Mouse (Mus musculus) R1 (cell line): ENCODE measurements around the gene Jam3.
"Not testable (repeated sequence)": the region's sequence is repeated elsewhere in the genome, so short reads cannot be mapped to it uniquely, and the experiment has no call there.

Experiments used
- DNase-seq: peaks from one replicate; pipeline ENCODE4 v3.0.0-alpha.2; 2018; ENCODE audit warnings: low read depth, low spot score

The Jam3 gene

DNA sequence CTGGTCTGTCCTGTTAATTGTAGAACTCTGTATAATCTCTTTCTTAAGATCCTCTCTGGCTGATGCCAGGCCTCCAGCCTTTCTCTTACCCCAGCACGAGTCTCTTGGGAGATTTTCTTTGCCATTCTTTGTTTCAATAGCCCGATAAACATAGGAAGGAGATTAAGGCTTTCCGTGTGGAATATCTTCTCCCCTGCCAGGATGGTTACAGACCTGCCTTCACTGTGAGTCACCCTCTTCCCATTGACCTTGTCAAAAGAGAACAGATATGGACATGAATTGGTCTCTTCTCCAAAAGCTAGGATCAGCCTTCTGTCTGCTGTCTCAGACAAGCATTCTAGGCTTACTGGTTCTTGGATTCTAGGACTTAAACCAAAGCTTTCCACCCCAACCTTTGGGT lies 15.5 kb upstream of the Jam3 start:
- no peak for DNase-seq

DNA sequence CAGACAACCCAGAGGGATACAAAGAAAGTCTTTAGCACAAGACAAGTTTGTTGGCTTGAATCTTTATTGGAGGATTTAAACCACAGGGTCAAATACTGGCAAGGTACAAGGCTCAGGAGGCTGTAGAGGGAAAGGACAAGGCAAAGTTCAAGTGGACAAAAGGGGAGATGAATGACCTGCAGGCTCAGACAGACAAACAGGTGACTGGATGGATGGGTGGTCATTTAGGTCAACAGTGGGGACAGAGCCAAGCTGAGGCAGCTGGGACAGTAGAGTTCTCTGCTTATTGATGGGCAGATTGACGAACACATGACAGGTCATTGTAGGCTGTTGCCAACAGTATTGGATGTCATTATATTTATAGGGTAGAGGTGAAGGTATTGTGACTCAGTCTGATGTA lies 11.8 kb upstream of the Jam3 start:
- DNase-seq = no peak

DNA sequence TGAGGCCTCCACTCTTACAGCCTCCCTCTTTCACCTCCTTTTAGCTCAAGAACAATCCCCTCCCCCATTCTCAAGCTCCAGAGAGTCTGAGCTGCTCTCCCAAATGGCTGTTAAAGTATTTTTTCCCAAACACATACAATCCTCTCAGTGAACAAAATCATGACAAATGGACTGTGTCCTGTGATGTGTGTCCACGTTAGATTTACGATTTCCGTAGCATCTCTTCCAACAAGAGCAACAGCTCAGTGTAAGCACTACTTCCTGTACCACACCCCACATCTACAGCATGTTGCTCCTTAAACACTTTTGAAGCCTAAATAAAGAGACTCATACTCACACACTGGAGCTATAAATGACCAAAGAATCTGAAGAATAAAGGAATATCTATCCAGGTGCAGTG lies 10.4 kb upstream of the Jam3 start:
- no peak for DNase-seq

DNA sequence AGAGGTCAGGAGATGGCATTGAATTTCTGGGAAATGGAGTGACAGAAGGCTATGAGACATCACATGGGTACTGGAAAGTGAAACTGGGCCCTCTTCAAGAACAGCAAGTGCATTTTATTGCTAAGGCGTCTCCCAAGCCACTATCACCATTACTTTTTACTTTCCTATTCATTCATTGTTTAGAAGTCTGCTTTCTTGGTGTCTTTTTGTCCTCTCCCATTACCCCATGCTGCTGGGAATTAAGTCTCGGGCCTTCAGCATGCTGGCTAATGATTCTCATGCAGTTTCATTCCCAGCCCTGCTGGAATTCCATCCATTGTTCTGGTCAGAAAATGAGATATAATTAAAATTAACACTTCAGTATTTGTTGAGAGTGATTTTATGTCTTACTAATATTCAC lies 9.7 kb upstream of the Jam3 start:
- peak; percentile 70 for DNase-seq

DNA sequence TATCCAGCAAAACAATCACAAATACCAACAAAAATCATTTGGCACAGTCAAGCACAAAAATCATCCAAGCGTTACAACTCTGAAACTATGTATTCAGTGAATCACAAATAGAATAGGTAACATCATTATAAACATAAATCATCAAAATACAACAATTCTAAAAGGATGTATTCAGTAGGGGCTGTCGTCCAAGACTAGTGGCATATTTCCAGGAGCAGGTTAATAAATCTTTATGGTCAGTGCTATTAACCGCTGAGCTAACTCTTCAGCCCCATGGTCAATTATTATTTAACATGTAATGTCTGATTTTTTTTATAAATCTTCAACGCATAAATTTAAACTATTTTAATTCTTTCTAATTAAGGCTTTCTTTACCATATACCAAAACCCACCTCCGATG lies 8.4 kb upstream of the Jam3 start:
- DNase-seq = not testable (repeated sequence)

DNA sequence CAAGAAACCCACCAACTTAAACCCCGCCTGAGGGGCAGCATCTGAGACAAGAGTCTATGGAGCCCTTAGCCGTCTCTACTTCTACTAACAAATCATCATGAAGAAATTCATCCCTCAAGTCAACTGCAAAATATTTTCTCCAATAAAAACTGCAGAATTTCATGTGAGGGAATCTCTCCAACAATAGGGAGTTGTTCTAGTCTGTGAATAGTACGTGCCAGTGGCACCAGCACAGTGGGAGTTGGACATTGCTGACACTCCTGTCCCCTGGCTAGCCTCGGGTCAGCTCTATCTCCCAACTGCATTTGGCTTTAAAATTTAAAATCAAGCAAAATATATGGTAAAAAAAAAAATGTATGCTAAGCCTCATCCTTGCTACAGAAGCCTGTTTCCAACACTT lies 1.4 kb downstream of the Jam3 start:
- no peak for DNase-seq

DNA sequence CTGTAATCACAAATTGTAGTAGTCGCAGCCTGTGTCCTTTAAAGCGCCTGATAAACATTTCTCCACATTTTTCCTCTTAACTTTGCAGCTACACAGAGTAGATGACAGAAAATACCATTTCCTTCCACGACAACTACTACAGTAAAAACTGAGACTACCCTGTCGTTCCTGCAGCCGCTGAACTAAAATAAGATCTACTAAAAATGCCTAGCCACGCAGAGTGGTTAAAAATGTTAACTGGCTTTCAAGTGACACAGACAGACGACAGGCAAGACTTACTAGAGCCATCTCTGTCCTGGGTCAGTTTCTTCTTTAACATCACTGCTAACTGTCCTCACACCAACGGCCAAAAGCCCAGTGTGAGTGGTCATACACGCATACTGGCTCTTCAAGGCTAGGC lies 5.4 kb downstream of the Jam3 start:
- DNase-seq = no peak

DNA sequence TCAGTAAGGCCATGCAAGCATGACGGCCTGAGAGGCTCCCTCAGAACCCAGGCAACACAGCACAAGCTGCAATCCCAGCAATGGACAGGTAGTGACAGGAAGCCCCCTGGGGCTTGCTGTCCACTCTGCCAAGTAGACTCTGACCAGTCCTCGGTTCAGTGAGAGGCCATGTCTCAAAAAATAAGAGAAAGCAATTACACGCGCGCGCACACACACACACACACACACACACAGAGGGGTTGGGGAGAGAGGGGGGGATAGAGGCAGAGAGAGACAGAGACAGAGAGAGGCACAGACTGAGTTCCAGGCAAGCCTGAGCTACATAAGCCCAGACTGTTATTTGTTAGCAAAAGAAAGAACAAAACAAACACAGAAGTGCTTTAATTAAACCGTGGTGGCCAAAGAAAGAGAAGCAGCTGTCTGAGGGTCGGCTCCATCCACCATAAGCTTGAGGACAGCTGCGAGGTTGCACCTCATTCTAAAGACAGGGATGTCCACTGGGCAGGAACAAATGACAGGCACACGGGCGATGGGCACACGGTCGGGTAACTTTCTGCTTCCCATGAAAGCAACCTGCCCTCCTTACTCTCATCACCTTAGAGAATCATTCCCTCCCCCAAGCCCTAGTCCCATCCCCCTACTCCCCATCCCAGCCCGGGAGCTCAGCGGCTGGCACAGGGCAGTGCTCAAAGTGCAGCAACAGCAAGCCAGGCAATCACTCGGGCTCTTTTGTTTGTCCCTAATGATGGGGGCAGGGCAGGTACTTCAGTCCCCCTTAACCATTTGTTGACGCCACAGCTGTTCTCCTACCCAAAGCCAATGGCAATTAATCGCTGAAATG lies 6.4 kb downstream of the Jam3 start:
- DNase-seq = no peak

DNA sequence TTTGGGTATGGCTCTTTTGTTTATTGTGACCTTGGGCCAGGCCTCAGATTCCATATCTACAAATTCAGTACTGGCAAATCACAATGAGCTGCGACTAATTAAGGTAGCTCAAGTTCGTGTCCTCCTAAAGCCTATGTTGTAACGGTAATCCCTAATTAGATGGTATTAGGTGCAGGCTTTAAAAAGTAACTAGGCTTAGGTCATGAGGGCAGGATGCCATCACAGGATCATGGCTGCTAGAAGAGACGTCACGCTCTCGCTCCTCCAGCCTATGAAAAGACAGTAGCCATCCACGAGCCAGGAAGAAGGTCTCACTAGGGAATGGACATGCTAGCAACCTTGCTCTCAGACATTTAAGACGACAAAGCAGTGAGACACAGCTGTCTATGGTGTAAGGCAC lies 7.3 kb downstream of the Jam3 start:
- no peak for DNase-seq

DNA sequence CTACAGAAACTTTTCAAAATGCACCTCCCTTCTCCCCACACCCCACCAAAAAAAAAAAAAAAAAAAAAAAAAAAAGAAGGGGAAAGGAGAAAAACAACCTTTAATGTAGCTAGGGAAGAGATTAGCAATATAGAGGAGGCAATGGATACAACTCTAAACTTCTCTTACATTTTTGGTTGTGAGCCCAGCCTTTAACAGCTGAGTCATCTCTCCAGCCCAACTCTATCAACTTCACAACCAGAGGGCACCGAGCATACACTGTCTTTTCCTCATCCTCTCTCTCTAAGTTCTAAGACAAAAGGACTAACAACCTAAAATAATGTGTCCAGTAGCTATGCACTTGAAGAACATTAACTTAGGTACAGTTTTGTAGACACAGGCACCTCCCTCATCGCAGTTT lies 8.4 kb downstream of the Jam3 start:
- no peak for DNase-seq

DNA sequence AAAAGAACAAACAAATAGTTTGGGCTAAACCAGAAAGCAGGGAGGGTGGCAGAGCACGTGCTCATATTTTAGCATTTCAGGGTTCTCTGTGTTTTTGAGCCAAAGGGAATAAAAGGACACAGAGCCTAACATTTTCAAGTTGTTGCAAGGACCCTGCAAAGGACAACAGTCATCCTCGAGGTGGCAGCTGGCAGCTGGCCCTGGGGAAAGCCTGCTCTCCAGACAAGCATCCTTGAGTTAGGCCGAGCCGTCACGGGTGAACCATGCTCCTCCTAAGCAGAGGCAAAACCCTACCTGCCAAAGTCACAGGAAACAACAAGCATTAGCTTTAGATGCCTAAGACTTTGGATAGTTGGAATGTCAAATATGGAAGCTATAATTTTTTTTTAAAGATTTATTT lies 10.2 kb downstream of the Jam3 start:
- DNase-seq = no peak

DNA sequence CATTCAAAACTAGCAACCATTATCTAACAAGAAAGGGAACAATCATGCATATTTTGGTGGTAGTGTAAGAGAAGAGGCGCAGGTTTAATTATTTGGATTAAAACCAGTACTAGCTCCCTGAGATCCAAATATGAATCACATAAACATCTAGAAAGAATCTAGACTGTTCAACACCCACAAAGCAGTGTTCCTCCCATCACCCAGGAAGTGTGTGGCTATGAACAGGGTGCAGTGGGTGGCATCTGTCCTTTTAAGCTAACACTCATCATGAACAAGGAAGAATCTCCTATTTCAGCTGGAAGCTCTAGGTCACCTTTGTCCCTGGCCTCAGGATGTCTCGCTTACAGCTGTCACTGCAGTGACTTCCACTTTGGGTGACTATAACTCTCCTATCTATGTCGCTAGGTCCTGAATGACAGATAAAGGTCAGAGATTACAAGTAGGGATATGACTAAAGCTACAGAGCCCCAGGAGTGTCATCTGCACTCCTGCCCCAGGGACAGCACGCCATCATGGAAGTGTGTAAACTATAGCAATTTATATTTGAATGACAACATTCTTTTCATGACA lies 10.9 kb downstream of the Jam3 start:
- no peak for DNase-seq

DNA sequence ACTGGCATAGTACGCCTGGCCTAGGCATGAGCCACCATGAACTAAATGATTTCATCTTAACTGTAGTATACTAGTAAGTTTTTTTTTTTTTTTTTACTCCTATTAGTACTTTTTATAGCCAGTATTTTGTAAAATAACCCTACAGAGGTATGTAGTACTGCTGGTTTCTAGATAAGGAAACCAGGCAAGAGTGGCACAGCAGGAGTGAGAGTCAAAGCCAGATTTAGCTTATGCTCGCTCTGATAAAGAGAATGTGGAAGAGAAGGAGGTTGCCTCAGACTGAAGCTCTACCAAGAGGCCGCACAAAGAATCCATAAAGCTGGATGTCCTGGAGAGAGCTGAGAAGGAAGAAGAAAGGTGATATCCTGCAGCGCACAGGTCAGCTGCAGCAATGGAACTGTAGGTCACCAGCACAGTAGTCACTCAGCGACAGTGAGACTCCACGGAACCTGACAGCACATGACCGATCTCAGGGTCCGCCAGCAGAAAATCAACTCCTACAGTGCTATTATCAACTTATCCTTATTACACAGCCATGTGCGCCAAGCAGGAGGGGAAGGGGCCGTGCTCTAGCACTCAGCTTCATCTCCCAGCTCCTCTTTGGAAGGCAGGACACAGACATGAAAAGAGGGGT lies 14.7 kb downstream of the Jam3 start:
- no peak for DNase-seq

DNA sequence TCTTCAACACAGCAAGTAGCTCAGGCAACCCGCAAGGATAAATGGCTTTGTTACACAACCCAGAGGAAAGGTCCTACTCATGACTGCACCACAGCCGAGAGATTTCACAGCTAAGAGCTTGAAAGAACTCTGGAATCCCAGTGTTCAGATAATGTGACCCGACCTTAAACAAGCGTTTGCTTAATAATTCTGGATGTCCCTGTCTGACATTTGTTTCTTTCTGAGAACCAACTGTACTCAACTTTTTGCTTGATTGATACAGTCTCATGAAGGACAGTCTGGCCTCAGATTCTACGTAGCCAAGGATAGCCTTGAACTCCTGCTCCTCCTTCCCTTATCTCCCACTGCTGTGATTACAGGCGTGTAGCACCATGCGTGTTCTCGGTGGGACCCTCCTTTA lies 18.6 kb downstream of the Jam3 start:
- DNase-seq = no peak

DNA sequence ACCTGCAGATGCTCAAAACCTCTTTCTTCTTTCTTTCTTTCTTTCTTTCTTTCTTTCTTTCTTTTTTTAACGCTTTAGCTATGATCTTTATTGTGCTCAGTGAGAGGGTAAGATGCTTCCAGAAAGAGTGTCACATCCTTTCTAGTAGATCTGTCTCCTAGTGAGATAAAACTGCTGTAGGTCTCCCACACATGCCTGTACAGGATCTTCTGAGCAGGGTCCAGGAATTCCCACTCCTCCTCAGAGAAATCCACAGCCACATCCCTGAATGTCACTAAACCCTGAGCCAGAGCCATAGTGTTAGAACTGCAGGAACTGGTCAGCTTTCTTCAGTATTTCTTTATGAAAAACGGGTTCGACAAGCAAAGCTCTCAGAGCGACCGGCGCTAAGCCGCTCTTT lies 19.8 kb downstream of the Jam3 start:
- DNase-seq = no peak

DNA sequence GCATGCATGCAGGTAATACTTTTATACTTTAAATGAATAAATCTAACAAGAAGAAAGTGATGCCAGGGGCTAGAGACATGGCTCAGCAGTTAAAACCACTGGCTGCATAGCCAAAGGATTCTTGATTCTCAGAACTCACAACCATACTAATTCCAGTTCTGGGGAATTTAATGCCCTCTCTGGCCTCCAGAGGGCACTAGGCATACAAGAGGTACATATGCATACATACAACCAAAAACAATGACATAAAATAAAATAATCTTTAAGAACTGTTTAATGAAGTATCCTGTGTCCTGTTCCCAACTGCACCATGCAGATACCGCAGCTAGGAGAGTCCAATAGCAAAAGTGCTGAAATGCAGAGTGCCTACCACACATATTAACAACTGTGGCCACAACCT lies 20.8 kb downstream of the Jam3 start:
- DNase-seq = peak; percentile 40

DNA sequence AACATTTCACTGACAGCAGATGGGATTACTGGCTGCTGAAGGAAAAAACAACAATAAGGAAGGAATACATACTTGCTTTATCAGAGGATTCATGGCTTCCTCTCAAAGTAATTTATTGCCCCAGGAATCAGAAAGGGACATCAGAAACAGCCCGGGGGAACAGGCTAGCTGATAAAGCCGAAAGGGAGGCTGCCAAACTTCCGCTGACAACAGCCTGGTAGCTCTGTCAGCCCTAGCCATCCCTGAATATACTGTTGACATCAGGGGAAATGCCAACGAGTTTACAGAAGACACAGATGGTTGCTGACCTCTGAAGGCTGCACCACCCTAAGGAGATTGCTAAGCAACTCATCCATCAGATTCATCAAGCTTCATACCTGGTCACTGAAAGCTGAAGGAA lies 26.6 kb downstream of the Jam3 start:
- DNase-seq = no peak

DNA sequence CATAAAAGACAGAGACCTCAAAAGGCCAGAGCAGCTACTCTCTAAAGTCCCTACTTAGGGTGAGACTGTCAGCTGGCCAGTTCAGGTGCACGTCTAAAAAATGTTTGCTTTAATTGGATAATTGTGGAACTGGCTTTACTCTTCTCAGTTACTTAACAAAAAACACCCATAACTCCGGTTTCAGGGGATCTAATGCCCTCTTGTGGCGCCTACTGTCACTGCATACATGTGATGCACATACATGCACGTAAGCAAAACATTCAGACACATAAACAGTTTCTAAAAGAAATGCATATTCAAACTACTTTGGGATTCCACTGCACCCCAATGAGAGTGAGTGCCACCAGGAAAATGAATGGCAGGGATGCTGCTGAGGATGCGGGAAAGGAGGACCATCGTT lies 28.7 kb downstream of the Jam3 start:
- peak; percentile 71 for DNase-seq

DNA sequence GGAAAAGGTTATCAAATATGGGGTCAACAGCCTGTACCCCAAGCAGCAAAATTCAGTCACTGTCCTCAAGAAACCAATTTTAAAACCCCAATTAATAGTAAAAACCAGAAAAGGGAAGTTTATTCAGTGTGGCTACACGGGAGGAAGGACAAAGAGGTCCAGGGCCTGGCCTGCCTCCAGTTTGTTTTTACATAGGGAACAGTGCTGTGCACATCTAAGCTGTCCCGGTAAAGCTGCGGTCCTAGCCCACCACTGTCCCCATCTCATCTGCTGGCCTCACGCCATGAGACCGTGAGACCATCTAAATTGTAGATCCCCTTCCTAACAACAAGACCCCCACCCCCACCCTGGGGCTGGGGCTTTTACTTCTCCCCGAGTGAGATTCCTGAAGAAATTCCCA lies 29.8 kb downstream of the Jam3 start:
- no peak for DNase-seq

DNA sequence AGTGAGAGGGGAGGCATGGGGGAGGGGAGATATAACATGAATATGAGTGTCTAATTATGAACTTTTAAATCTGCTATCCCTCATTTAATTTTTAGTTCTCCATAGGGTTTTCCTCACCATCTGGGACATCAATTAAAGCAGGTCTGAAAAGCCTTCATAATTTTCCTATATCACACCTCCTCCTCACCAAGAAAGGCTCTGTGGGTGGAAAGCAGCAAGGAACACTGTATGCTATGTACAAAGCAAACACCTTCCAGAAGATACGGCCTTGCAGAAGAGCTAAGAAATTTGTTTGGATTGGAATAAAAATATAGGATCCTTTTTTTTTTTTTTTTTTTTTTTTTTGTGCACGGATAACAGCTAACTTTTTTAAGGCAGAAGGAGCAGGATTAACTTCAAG lies 31.3 kb downstream of the Jam3 start:
- no peak for DNase-seq

DNA sequence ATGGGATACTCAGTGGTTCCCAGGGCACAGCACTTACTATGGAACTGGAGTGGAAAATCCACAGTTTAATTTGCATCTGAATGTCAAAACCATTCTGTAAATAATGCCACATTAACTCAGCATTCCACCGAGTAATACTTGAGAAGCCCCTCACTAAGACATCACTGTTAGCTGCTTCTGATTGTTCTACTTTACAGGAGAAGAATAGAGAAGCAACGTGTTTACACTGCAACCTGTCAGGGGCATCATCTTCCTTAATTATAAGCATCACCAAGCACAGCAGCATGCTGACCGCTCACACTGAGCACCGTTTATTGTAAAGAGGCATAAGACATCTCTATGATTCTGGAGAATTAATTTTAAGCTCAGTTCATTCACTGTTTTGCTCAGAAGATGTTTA lies 32.3 kb downstream of the Jam3 start:
- DNase-seq = no peak

DNA sequence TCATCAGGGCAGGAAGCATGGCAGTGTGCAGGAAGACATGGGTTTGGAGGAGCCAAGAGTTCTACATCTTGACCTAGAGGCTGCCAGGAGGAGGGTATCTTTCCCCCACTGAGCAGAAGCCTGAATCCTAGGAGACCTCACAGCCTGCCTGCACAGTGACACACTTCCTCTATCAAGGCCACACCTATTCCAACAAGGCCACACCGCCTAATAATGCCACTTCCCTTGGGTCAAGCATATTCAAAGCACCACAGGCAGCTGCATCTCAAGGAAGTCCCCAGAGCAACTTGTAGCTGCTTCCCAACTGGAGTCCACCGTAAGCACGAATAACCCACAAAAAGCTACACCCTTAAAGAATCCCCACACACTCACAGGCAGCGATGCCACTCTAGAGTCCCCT lies 33.1 kb downstream of the Jam3 start:
- peak; percentile 59 for DNase-seq

DNA sequence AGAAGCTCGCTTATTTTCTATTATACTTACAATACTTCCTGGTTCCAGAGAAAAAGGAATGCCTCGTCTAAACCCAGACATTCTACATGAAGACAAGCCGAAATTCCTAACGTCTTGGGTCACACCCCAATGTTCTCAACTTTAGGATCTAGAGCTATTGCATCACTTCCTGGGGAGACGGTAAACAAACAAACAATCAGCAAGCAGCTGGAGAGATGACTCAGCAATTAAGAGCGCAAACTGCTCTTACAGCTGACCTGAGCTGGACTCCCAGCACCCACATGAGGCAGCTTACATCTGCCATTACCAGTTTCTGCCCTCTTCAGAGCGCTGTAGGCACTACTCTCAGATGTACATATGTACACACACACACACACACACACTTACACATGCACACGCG lies 34.0 kb downstream of the Jam3 start:
- peak; percentile 87 for DNase-seq
